Mouse (Mus musculus): Measurements from ENCODE around the gene 4930558K02Rik. TPM values are rescaled to one million over a fixed set of nuclear protein-coding genes. Genes with fewer than 3 reads are reported as not detected.

Gene 4930558K02Rik
- polyA plus RNA-seq, 1 experiment from 2014 or later: not detected

DNA sequence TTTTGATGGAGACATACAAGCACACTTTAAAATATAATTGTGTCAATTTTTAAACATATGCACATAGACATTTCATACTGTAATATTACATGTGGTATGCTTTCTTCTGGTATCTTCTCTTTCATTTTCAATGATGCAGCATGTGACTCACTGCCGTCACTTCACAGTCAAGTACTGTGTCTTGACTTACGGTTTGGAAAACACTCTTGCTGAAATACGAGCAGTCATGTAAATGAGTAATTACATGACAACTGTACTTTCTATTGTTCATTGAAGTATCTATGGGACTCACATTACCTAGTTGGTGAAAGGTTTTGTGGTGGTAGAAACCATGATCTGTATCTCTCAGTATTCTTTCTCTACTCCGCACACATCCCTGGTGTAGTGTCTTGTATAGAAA lies 72.3 kb downstream of the 4930558K02Rik start:
- ATAC-seq (ENCODE audit: low FRiP score): no peak
- H3K9ac ChIP-seq (ENCODE audit: low read depth, low read length): no peak overlapping the region

DNA sequence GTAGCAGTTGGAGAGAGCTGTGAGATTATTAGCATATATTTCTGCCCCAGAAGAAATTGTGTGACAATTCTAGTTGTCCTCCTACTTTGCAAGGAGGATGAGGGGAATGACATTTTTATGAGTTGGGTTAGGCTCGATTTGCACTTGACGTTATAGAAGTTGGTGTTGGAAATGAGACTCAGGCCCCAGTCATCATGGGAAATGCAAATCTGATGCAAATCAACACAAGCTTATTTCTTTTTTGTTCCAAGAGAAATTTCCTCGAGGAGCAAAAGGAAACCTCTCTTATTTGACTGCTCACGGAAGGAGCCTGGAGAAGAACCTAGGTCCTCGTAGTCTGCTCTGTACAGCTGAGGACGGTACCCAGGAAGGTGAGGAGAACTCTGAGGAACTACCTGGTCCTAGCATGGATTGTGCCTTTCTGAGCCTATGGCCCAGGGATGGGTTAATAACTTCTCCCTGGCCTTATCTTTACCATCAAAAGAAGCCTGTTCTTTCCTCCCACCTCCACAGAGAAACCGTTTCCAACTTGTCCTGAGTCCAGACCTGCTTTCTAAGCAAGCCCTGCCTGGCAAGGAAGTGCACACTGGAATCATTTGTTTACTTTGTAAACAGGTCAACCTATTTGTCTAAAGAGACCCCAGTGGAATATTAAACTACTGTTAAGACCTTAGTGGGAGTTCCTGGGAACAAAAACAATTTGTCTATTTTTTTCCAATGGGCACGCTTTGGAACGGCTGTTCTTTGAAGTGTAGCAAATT lies 76.6 kb downstream of the 4930558K02Rik start:
- H3K27ac ChIP-seq (ENCODE audit: low read depth, low read length): no peak overlapping the region
- no peaks in the 10 kb centered on the region for H3K9me3 ChIP-seq (ENCODE audit: control insufficient read depth, low read length)
- ATAC-seq (ENCODE audit: low FRiP score): no peak
- no peaks in the 10 kb centered on the region for H3K36me3 ChIP-seq (ENCODE audit: control insufficient read depth, insufficient read depth, low read length)
- H3K9ac ChIP-seq (ENCODE audit: low read depth, low read length): no peak overlapping the region
- DNase-seq (ENCODE audit: low spot score): no peak
- H3K4me2 ChIP-seq (replicated peaks; ENCODE audit: low read depth, low read length): no peak overlapping the region
- H3K4me1 ChIP-seq (replicated peaks; ENCODE audit: control insufficient read depth, insufficient read depth, low read length): no peaks in the 10 kb centered on the region
- no peaks in the 10 kb centered on the region for H3K27me3 ChIP-seq (ENCODE audit: control insufficient read depth, insufficient read depth, low read length)
- H3K4me3 ChIP-seq (ENCODE audit: low read depth, low read length): no peak overlapping the region
- 83% methylated on average over 9 of the region's 9 CpGs for WGBS

More for the DNA sequence above, 72.3 kb downstream of the 4930558K02Rik start:
- Histone ChIP-seq H3K4me3 (ENCODE audit: low read depth, low read length) (no peak overlapping the region), H3K36me3 (ENCODE audit: control insufficient read depth, insufficient read depth, low read length) (no peaks in the 10 kb centered on the region), H3K27ac (ENCODE audit: low read depth, low read length) (no peak overlapping the region), H3K4me1 (replicated peaks; ENCODE audit: control insufficient read depth, insufficient read depth, low read length) (no peaks in the 10 kb centered on the region), H3K9me3 (ENCODE audit: control insufficient read depth, low read length) (no peaks in the 10 kb centered on the region), H3K27me3 (ENCODE audit: control insufficient read depth, insufficient read depth, low read length) (no peaks in the 10 kb centered on the region), H3K4me2 (replicated peaks; ENCODE audit: low read depth, low read length) (no peak overlapping the region)
- WGBS: 88% methylated on average over 4 of the region's 4 CpGs
- DNase-seq (ENCODE audit: low spot score): no peak

DNA sequence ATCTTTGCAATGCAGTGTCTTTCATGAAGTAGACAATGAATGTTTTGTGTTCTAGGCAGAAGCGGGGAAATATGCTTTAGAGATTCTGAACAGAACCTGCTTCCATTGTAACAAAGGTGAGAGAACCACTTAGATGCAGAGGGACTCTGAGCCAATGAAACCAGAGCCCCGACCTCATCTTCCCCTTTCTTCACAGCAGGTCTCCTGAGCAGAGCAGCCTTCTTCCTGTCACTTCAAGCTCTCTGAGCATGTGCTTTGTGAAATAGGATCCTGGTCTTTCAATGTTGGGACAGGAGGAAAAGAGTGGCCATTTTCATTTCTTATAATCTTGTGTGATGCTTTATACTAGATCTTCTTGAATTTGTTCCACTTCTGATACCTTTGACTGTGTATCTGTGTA lies 79.3 kb downstream of the 4930558K02Rik start:
- Histone ChIP-seq H3K4me3 (ENCODE audit: low read depth, low read length) (no peak overlapping the region), H3K9me3 (ENCODE audit: control insufficient read depth, low read length) (no peaks in the 10 kb centered on the region), H3K4me2 (replicated peaks; ENCODE audit: low read depth, low read length) (no peak overlapping the region), H3K27ac (ENCODE audit: low read depth, low read length) (no peak overlapping the region), H3K4me1 (replicated peaks; ENCODE audit: control insufficient read depth, insufficient read depth, low read length) (no peaks in the 10 kb centered on the region), H3K9ac (ENCODE audit: low read depth, low read length) (no peak overlapping the region), H3K36me3 (ENCODE audit: control insufficient read depth, insufficient read depth, low read length) (no peaks in the 10 kb centered on the region), H3K27me3 (ENCODE audit: control insufficient read depth, insufficient read depth, low read length) (no peaks in the 10 kb centered on the region)
- no peak for ATAC-seq (ENCODE audit: low FRiP score)
- WGBS: 60% methylated on average over 2 of the region's 2 CpGs
- DNase-seq (ENCODE audit: low spot score): no peak

DNA sequence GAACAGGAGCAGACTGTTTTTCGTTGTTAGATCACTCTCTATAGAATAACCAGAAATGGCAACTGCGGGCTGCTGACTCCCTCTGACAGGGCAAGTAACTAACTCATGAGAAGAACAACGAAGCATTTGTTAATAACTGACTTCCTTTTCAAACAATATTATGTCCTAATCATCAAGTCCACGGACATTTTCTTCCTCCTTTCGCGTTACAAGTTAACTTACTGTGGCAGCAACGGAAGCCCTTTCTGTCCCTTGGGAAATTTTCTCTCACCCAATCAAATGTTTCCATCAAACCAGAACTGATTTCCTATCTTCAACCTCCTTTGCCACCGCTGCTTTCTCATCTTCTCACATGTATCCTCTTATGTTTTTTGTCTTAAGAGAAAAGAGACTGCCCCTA lies 82.2 kb downstream of the 4930558K02Rik start:
- no peaks in the 10 kb centered on the region for H3K36me3 ChIP-seq (ENCODE audit: control insufficient read depth, insufficient read depth, low read length)
- no peaks in the 10 kb centered on the region for H3K4me1 ChIP-seq (replicated peaks; ENCODE audit: control insufficient read depth, insufficient read depth, low read length)
- 81% methylated on average over 8 of the region's 8 CpGs for WGBS
- no peak overlapping the region for H3K9ac ChIP-seq (ENCODE audit: low read depth, low read length)
- H3K27ac ChIP-seq (ENCODE audit: low read depth, low read length): no peak overlapping the region
- no peak for DNase-seq (ENCODE audit: low spot score)
- no peaks in the 10 kb centered on the region for H3K27me3 ChIP-seq (ENCODE audit: control insufficient read depth, insufficient read depth, low read length)
- H3K4me3 ChIP-seq (ENCODE audit: low read depth, low read length): no peak overlapping the region
- no peak for ATAC-seq (ENCODE audit: low FRiP score)
- no peak overlapping the region for H3K4me2 ChIP-seq (replicated peaks; ENCODE audit: low read depth, low read length)
- H3K9me3 ChIP-seq (ENCODE audit: control insufficient read depth, low read length): no peaks in the 10 kb centered on the region

DNA sequence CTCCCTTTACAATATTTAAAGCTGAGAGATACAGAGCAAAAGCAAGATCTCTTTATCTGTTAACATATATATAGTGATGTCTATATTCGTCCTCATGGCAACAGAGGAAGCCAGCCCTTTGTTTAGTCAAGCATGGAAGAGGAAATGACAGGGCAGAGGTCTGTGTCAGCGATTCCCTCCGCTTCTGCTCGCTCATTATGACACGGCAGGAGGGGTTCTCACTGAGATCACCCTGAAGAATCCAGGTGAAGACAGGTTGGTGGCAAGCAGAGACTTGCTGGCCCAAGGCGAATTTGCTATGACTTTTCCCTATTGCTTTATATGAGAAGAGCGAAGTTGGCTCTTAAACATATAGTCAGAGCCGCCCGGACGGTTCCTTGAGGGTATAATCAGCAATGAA lies 83.3 kb downstream of the 4930558K02Rik start:
- H3K4me3 ChIP-seq (ENCODE audit: low read depth, low read length): no peak overlapping the region
- H3K9ac ChIP-seq (ENCODE audit: low read depth, low read length): no peak overlapping the region
- DNase-seq (ENCODE audit: low spot score) (peak; percentile 16), ATAC-seq (ENCODE audit: low FRiP score) (no peak)
- H3K27me3 ChIP-seq (ENCODE audit: control insufficient read depth, insufficient read depth, low read length): no peaks in the 10 kb centered on the region
- no peaks in the 10 kb centered on the region for H3K4me1 ChIP-seq (replicated peaks; ENCODE audit: control insufficient read depth, insufficient read depth, low read length)
- H3K36me3 ChIP-seq (ENCODE audit: control insufficient read depth, insufficient read depth, low read length): no peaks in the 10 kb centered on the region
- no peak overlapping the region for H3K27ac ChIP-seq (ENCODE audit: low read depth, low read length)
- WGBS: 66% methylated on average over 10 of the region's 10 CpGs
- H3K9me3 ChIP-seq (ENCODE audit: control insufficient read depth, low read length): no peaks in the 10 kb centered on the region
- no peak overlapping the region for H3K4me2 ChIP-seq (replicated peaks; ENCODE audit: low read depth, low read length)

DNA sequence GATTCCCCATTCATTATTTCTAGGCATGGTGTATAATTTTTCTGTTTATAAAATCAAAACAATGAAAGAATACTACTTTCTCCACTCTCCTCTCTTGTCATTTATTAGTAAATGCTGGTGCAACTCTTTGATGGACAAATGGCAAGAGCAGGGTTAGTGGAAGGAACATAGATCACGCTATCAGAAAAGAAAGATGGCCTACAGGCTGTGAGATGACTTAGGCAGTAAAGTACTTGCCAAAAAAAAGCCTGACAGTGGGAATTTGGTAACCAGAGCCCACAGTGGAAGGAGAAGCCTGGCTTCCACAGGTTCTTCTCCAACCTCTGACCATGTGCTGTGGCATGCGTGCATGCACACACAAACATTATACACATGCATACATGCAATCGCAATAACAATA lies 84.4 kb downstream of the 4930558K02Rik start:
- Histone ChIP-seq H3K27me3 (ENCODE audit: control insufficient read depth, insufficient read depth, low read length) (no peaks in the 10 kb centered on the region), H3K9me3 (ENCODE audit: control insufficient read depth, low read length) (no peaks in the 10 kb centered on the region), H3K4me2 (replicated peaks; ENCODE audit: low read depth, low read length) (no peak overlapping the region), H3K4me3 (ENCODE audit: low read depth, low read length) (no peak overlapping the region), H3K36me3 (ENCODE audit: control insufficient read depth, insufficient read depth, low read length) (no peaks in the 10 kb centered on the region), H3K9ac (ENCODE audit: low read depth, low read length) (no peak overlapping the region), H3K4me1 (replicated peaks; ENCODE audit: control insufficient read depth, insufficient read depth, low read length) (no peaks in the 10 kb centered on the region), H3K27ac (ENCODE audit: low read depth, low read length) (no peak overlapping the region)
- 92% methylated on average over 3 of the region's 3 CpGs for WGBS
- DNase-seq (ENCODE audit: low spot score) (no peak), ATAC-seq (ENCODE audit: low FRiP score) (no peak)

DNA sequence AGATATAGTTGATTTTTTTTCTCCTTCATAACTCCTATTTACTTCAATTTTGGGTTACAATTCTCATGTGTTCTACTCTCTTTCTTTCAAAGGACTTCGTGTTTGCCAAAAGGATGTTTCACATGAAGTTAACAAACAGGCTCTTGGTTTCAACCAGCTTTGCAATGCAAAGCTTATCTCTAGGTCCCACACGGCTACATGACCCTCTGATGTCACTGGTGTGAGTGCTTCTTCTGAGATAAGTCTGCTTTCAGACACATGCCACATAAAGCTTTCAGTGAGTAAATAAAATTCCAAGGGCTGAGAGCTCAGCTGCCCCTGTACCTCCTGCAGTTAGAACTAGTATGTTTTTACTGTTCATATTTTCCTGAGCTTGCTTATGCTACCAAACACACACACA lies 84.9 kb downstream of the 4930558K02Rik start:
- H3K4me1 ChIP-seq (replicated peaks; ENCODE audit: control insufficient read depth, insufficient read depth, low read length): no peaks in the 10 kb centered on the region
- no peaks in the 10 kb centered on the region for H3K27me3 ChIP-seq (ENCODE audit: control insufficient read depth, insufficient read depth, low read length)
- no peak overlapping the region for H3K4me3 ChIP-seq (ENCODE audit: low read depth, low read length)
- H3K4me2 ChIP-seq (replicated peaks; ENCODE audit: low read depth, low read length): no peak overlapping the region
- ATAC-seq (ENCODE audit: low FRiP score) (no peak), DNase-seq (ENCODE audit: low spot score) (no peak)
- no peaks in the 10 kb centered on the region for H3K9me3 ChIP-seq (ENCODE audit: control insufficient read depth, low read length)
- H3K9ac ChIP-seq (ENCODE audit: low read depth, low read length): no peak overlapping the region
- H3K36me3 ChIP-seq (ENCODE audit: control insufficient read depth, insufficient read depth, low read length): no peaks in the 10 kb centered on the region
- WGBS: 73% methylated on average over 2 of the region's 2 CpGs
- no peak overlapping the region for H3K27ac ChIP-seq (ENCODE audit: low read depth, low read length)

DNA sequence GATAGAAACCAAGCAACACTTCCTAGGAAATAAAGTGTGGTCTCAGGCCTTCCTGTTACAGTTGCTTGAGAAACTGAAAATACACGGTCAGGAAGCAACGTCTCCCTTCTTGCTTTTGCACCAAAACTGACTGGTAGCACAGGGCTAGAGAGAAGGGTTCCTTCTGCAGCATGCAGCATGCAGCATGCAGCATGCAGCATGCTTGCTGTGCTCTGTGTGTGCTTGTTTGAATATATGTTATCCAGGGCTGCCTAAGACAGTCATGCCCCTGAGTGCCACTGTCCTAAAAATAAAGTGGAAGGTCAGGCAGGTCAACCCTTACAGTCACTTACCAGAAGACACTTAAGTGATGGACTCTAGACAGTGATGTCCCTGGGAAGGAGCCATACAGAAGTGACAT lies 85.3 kb downstream of the 4930558K02Rik start:
- no peaks in the 10 kb centered on the region for H3K9me3 ChIP-seq (ENCODE audit: control insufficient read depth, low read length)
- no peaks in the 10 kb centered on the region for H3K36me3 ChIP-seq (ENCODE audit: control insufficient read depth, insufficient read depth, low read length)
- no peaks in the 10 kb centered on the region for H3K27me3 ChIP-seq (ENCODE audit: control insufficient read depth, insufficient read depth, low read length)
- DNase-seq (ENCODE audit: low spot score): no peak
- no peaks in the 10 kb centered on the region for H3K4me1 ChIP-seq (replicated peaks; ENCODE audit: control insufficient read depth, insufficient read depth, low read length)
- no peak for ATAC-seq (ENCODE audit: low FRiP score)
- no peak overlapping the region for H3K27ac ChIP-seq (ENCODE audit: low read depth, low read length)
- H3K9ac ChIP-seq (ENCODE audit: low read depth, low read length): no peak overlapping the region
- WGBS: 74% methylated on average over 2 of the region's 2 CpGs
- H3K4me2 ChIP-seq (replicated peaks; ENCODE audit: low read depth, low read length): no peak overlapping the region
- H3K4me3 ChIP-seq (ENCODE audit: low read depth, low read length): no peak overlapping the region
